Mouse (Mus musculus): ENCODE data around the gene H2-T23. TPM values are rescaled to one million over a fixed set of nuclear protein-coding genes. Genes with fewer than 3 reads are reported as not detected.

Gene H2-T23
- 60.2 and 70.8 TPM in 2 replicates for polyA plus RNA-seq (2012; rRNA removed)

GRCm38 (mm10) chr17:36032351-36032875 is at the start of gene H2-T23:
Gene H2-T23 (minus strand): TSS chr17:36032855.

GRCm38 (mm10) chr17:36058362-36058761 is 25.7 kb upstream of the H2-T23 start, which contains the start of gene Gm11127:
Gene Gm11127 (minus strand): TSS chr17:36058371.

GRCm38 (mm10) chr17:36042610-36043169 is 10.0 kb upstream of the H2-T23 start, which contains the start of the genes H2-T22 and Gm6034:
Gene H2-T22 (minus strand): TSS chr17:36042747.
Gene Gm6034 (plus strand): TSS chr17:36042961.

GRCm38 (mm10) chr17:36020191-36021073 is 12.2 kb downstream of the H2-T23 start, which contains the start of gene H2-T24:
Gene H2-T24 (minus strand): TSS chr17:36020560.

Other genes starting within 250 kb of the H2-T23 start
- 23.9 and 30.3 TPM in 2 replicates for gene Ier3, start 211.2 kb downstream of the H2-T23 start, polyA plus RNA-seq (2012; rRNA removed)
- gene Flot1, start 209.6 kb downstream of the H2-T23 start, polyA plus RNA-seq (2012; rRNA removed) = 22.0 and 23.0 TPM in 2 replicates
- gene Tubb5, start 194.5 kb downstream of the H2-T23 start, polyA plus RNA-seq (2012; rRNA removed) = 102 and 111 TPM in 2 replicates
- gene Mdc1, start 191.3 kb downstream of the H2-T23 start, polyA plus RNA-seq (2012; rRNA removed) = 1.1 and 2.2 TPM in 2 replicates
- gene Nrm, start 171.5 kb downstream of the H2-T23 start, polyA plus RNA-seq (2012; rRNA removed) = 9.1 and 10.5 TPM in 2 replicates
- gene Ppp1r18, start 167.3 kb downstream of the H2-T23 start, polyA plus RNA-seq (2012; rRNA removed) = 12.3 and 16.8 TPM in 2 replicates
- gene Dhx16, start 153.0 kb downstream of the H2-T23 start, polyA plus RNA-seq (2012; rRNA removed) = 20.6 and 21.0 TPM in 2 replicates
- 53.9 and 85.6 TPM in 2 replicates for gene 2310061I04Rik, start 135.4 kb downstream of the H2-T23 start, polyA plus RNA-seq (2012; rRNA removed)
- gene Atat1, start 122.8 kb downstream of the H2-T23 start, polyA plus RNA-seq (2012; rRNA removed) = 22.6 and 22.8 TPM in 2 replicates
- 38.4 and 50.2 TPM in 2 replicates for gene Mrps18b, start 116.5 kb downstream of the H2-T23 start, polyA plus RNA-seq (2012; rRNA removed)
- gene Ppp1r10, start 116.4 kb downstream of the H2-T23 start, polyA plus RNA-seq (2012; rRNA removed) = 13.8 and 14.0 TPM in 2 replicates
- gene Abcf1, start 63.1 kb downstream of the H2-T23 start, polyA plus RNA-seq (2012; rRNA removed) = 39.1 and 41.5 TPM in 2 replicates
- gene Gnl1, start 53.0 kb downstream of the H2-T23 start, polyA plus RNA-seq (2012; rRNA removed) = 9.6 and 12.7 TPM in 2 replicates
- gene Prr3, start 52.6 kb downstream of the H2-T23 start, polyA plus RNA-seq (2012; rRNA removed) = 6.3 and 6.9 TPM in 2 replicates
- 0.18 and 0.83 TPM in 2 replicates for gene H2-T24, start 12.3 kb downstream of the H2-T23 start, polyA plus RNA-seq (2012; rRNA removed)
- 13.8 and 15.3 TPM in 2 replicates for gene H2-T22, start 9.9 kb upstream of the H2-T23 start, polyA plus RNA-seq (2012; rRNA removed)
- 0.05 and 0.11 TPM in 2 replicates for gene Gm6034, start 10.1 kb upstream of the H2-T23 start, polyA plus RNA-seq (2012; rRNA removed)
- gene Gm11127, start 25.5 kb upstream of the H2-T23 start, polyA plus RNA-seq (2012; rRNA removed) = 0.05 TPM in 1 of 2 replicates, not detected in the other
- gene Gm19684, start 88.8 kb upstream of the H2-T23 start, polyA plus RNA-seq (2012; rRNA removed) = 0.12 TPM in 1 of 2 replicates, not detected in the other
- gene Gm7030, start 96.6 kb upstream of the H2-T23 start, polyA plus RNA-seq (2012; rRNA removed) = not detected in 2 replicates
- gene Gm8909, start 135.7 kb upstream of the H2-T23 start, polyA plus RNA-seq (2012; rRNA removed) = 0.17 and 0.55 TPM in 2 replicates
- not detected in 2 replicates for gene H2-T3, start 157.4 kb upstream of the H2-T23 start, polyA plus RNA-seq (2012; rRNA removed)
- 77.7 and 108 TPM in 2 replicates for gene Rpp21, start 225.2 kb upstream of the H2-T23 start, polyA plus RNA-seq (2012; rRNA removed)
- gene Trim39, start 239.4 kb upstream of the H2-T23 start, polyA plus RNA-seq (2012; rRNA removed) = 4.6 and 4.7 TPM in 2 replicates

Measured in stomach, adult 2 months (tissue).